25 mouse cellular contexts compared by ENCODE assay signal in the genomic region with DNA sequence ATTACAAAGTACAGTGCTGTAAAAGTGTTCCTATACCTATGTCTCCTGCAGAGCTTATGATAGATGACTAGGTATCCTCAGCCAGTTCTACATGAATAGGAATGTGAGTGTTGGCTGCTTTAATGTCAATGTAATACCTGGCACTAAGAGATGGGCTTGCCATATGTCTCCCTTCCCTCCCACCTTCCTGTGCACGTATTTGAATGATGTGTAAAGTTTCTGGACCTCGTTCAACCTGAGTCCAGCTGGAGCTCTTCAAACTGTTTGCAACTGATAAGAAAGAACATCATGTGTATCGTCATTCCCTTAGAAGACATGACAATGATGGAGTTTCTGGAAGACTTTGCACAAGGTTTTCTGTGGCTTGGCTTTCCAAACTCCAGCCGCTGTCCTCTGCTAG. TPM values are rescaled to one million over a fixed set of nuclear protein-coding genes. Genes with fewer than 3 reads are reported as not detected.
"Had no signal": no experiment of that assay in that cellular context is flagged by ENCODE, and none has a peak within 500 bp of the region (broad histone marks: within the 10 kb centered on the region; RNA-seq: fewer than 3 reads in every experiment).

No protein-coding gene starts in this region.

- H3K4me2 ChIP-seq: heart, embryonic 11.5 days; heart, embryonic 13.5 days; heart, embryonic 15.5 days; hindbrain, embryonic 13.5 days; hindbrain, embryonic 15.5 days; limb, embryonic 12.5 days; liver, embryonic 11.5 days; liver, embryonic 13.5 days had no signal

- DNase-seq: gastrocnemius, postnatal 14 days; gastrocnemius, postnatal 36 days; heart, adult 11 months; heart, adult 2 months; heart, postnatal 14 days; heart, postnatal 36 days; kidney, adult 11 months; kidney, adult 8-10 months; kidney, postnatal 10 days; kidney, postnatal 25 days; kidney, postnatal 4 days; liver; liver, embryonic 13.5 days had no signal

- H3K36me3 ChIP-seq: hindbrain, embryonic 15.5 days had no signal

- H3K4me3 ChIP-seq: heart, adult 2 months; heart, embryonic 13.5 days; heart, embryonic 15.5 days; hindbrain, embryonic 13.5 days; hindbrain, embryonic 15.5 days; layer of hippocampus, adult 2 months; left cerebral cortex, adult 2 months; limb, embryonic 10.5 days; limb, embryonic 12.5 days; liver, embryonic 13.5 days had no signal

- H3K4me1 ChIP-seq: heart, embryonic 13.5 days; heart, embryonic 15.5 days; hindbrain, embryonic 13.5 days; hindbrain, embryonic 15.5 days; limb, embryonic 10.5 days; limb, embryonic 12.5 days; liver, embryonic 13.5 days had no signal

- H3K9ac ChIP-seq: heart, embryonic 13.5 days; heart, embryonic 15.5 days; hindbrain, embryonic 13.5 days; hindbrain, embryonic 15.5 days; limb, embryonic 12.5 days; liver, embryonic 13.5 days had no signal

- ATAC-seq: hindbrain, postnatal 0 days; intestine, embryonic 16.5 days had no signal

- H3K27me3 ChIP-seq: heart, embryonic 13.5 days; heart, embryonic 15.5 days; hindbrain, embryonic 13.5 days; hindbrain, embryonic 15.5 days; limb, embryonic 12.5 days; liver, embryonic 13.5 days had no signal

- H3K9me3 ChIP-seq: heart, embryonic 13.5 days; heart, embryonic 15.5 days; hindbrain, embryonic 13.5 days; hindbrain, embryonic 15.5 days; limb, embryonic 10.5 days; limb, embryonic 12.5 days; liver, embryonic 13.5 days had no signal

- H3K27ac ChIP-seq: heart, adult 2 months; heart, embryonic 13.5 days; heart, embryonic 15.5 days; hindbrain, embryonic 13.5 days; hindbrain, embryonic 15.5 days; hindbrain, postnatal 0 days; layer of hippocampus, adult 2 months; limb, embryonic 10.5 days; limb, embryonic 12.5 days; liver, embryonic 13.5 days had no signal

RNA-seq across cellular contexts. Expression of a gene that starts 13.6 kb away (rescaled TPM):
- polyA plus RNA-seq: heart, adult 2 months had no signal
